Mouse (Mus musculus) heart, postnatal 0 days (tissue): ENCODE data around the gene Grrp1. TPM values are rescaled to one million over a fixed set of nuclear protein-coding genes. Genes with fewer than 3 reads are reported as not detected.

Experiments used
- ATAC-seq: fragments of 200-750 bp; cut with Nextera tagmentation; 2 replicates; pipeline ENCODE4 v1.8.0; 2017; ENCODE audit warnings: low read depth, moderate number of reproducible peaks, moderate library complexity; ENCODE audit not compliant: insufficient read depth
- DNase-seq: peaks from one replicate; pipeline ENCODE4 v3.0.0-alpha.2; 2016; ENCODE audit warnings: low spot score
- H3K27ac ChIP-seq: fragments of 300-500 bp; sonication (generic); 2 replicates; pipeline ENCODE4 v1.5.1; 2014; ENCODE audit warnings: low read depth, mild to moderate bottlenecking
- H3K27me3 ChIP-seq: fragments of 300-500 bp; sonication (generic); 2 replicates; pipeline ENCODE4 v1.6.1; 2014; ENCODE audit warnings: low read length, mixed read lengths; ENCODE audit not compliant: control insufficient read depth, insufficient read depth
- H3K36me3 ChIP-seq: fragments of 300-500 bp; sonication (generic); replicated peaks from 2 replicates; pipeline ENCODE4 v1.6.1; 2014; ENCODE audit warnings: low read length, mixed read lengths; ENCODE audit not compliant: control insufficient read depth, insufficient read depth
- H3K4me1 ChIP-seq: fragments of 300-500 bp; sonication (generic); 2 replicates; pipeline ENCODE4 v1.6.1; 2014; ENCODE audit warnings: antibody characterized with exemption; ENCODE audit not compliant: control insufficient read depth, insufficient read depth
- H3K4me2 ChIP-seq: fragments of 300-500 bp; sonication (generic); 2 replicates; pipeline ENCODE4 v1.6.1; 2014; ENCODE audit warnings: low read depth, mild to moderate bottlenecking, low read length, moderate library complexity
- H3K4me3 ChIP-seq: fragments of 300-500 bp; sonication (generic); 2 replicates; pipeline ENCODE4 v1.5.1; 2014; ENCODE audit warnings: low read depth, low read length
- H3K9ac ChIP-seq: fragments of 300-500 bp; sonication (generic); replicated peaks from 2 replicates; pipeline ENCODE4 v1.6.1; 2014; ENCODE audit warnings: low read depth, low read length, mixed read lengths
- H3K9me3 ChIP-seq: fragments of 300-500 bp; sonication (generic); replicated peaks from 2 replicates; pipeline ENCODE4 v1.6.1; 2016; ENCODE audit warnings: low read length; ENCODE audit not compliant: control insufficient read depth
- CTCF ChIP-seq: IDR thresholded peaks from 2 replicates; pipeline ENCODE4 v1.5.1; 2016; ENCODE audit warnings: antibody characterized with exemption, control low read depth, low read depth
- EP300 ChIP-seq: IDR thresholded peaks from 2 replicates; pipeline ENCODE4 v1.6.1; 2016; ENCODE audit warnings: antibody characterized with exemption, low read depth
- WGBS: fragments of 180-500 bp; shearing (Covaris S2); extraction: QIAGEN DNeasy Blood & Tissue Kit; methylation state at CpG from one replicate; pipeline ENCODE4 v1.1.7; 2014; 5-methylcytosine and 5-hydroxymethylcytosine counted together
- polyA plus RNA-seq: library from polyadenylated mRNA; unstranded; fragments of >200 nt; fragmentation: Nextera tagmentation; extraction: Ambion mirVana; gene quantifications from 2 replicates; pipeline ENCODE4 v1.2.1, GENCODE M21; 2015
- total RNA-seq: library from RNA; depleted of rRNA; stranded (reverse); fragments of >200 nt; gene quantifications from 2 replicates; pipeline ENCODE4 v1.2.3, GENCODE M21; 2014; ENCODE audit warnings: low replicate concordance

The Grrp1 gene
- total and polyA plus RNA-seq, 2 experiments from 2014 or later: 6.0 to 26.1 TPM

GRCm38 (mm10) chr4:134288397-134289256 is 34.7 kb upstream of the Grrp1 start:
- Histone ChIP-seq H3K9ac (peak overlapping the region; percentile 86; the same call in 1 of the 2 replicates), H3K4me1 (peaks cover 37% of the 10 kb centered on the region), H3K4me2 (peak overlapping the region; percentile 83), H3K4me3 (peak overlapping the region; percentile 91), H3K27me3 (no peaks in the 10 kb centered on the region), H3K9me3 (no peaks in the 10 kb centered on the region), H3K36me3 (peaks cover 7% of the 10 kb centered on the region), H3K27ac (peak overlapping the region; percentile 96)
- TF ChIP-seq CTCF (no peak), EP300 (no peak)
- DNase-seq: no peak
- WGBS: 33% methylated on average over 11 of the region's 11 CpGs
- no peak for ATAC-seq

- Histone ChIP-seq H3K9me3 (no peaks in the 10 kb centered on the region), H3K4me2 (peak within 1 kb of the TSS; percentile 95), H3K27ac (peak within 1 kb of the TSS; percentile 96), H3K27me3 (no peaks in the 10 kb centered on the region), H3K4me1 (peaks cover 30% of the 10 kb centered on the region), H3K9ac (peak within 1 kb of the TSS; percentile 86), H3K4me3 (peak within 1 kb of the TSS; percentile 91), H3K36me3 (peaks cover 17% of the 10 kb centered on the region)
- WGBS: under 1% methylated on average over 33 of the region's 43 CpGs
- peak; percentile 78 for DNase-seq
- ATAC-seq: peak; percentile 82
- no peak; the same call in 1 of the 2 replicates for TF ChIP-seq EP300
Observed at GRCm38 (mm10) chr4:134287575-134288025, 33.7 kb upstream of the Grrp1 start, which contains the start of gene Pdik1l. Gene Pdik1l (minus strand): TSS chr4:134287895.

DNA sequence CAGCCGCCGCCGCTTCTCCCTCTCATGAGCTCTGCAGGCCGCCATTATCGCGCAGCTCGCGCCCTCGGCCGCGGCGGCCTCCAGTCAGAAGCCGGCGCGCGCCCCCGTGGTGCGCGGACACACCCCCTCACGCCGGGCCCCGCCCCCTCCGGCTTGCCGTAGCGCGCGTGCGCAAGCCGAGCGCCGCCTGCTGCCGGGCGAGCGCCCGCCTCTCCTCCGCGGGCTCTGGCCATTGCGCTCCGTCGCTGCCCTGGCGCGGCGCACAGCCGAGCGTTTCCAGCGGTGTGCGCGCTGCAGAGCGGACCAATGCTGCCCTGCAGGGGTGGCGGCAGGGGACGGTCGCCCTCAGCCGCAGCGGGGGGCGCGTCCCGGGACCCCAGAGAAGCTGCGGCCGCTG is 33.3 kb upstream of the Grrp1 start:
- Histone ChIP-seq H3K4me1 (peaks cover 27% of the 10 kb centered on the region), H3K27me3 (no peaks in the 10 kb centered on the region), H3K4me2 (peak overlapping the region; percentile 95), H3K9me3 (no peaks in the 10 kb centered on the region), H3K4me3 (peak overlapping the region; percentile 91), H3K9ac (peak overlapping the region; percentile 86), H3K36me3 (peaks cover 21% of the 10 kb centered on the region), H3K27ac (peak overlapping the region; percentile 96)
- ATAC-seq (peak; percentile 93), DNase-seq (peak; percentile 93)
- 0% methylated on average over 51 of the region's 59 CpGs for WGBS
- TF ChIP-seq EP300: no peak; the same call in 1 of the 2 replicates
- peak; percentile 25; the same call in 1 of the 2 replicates for TF ChIP-seq CTCF

DNA sequence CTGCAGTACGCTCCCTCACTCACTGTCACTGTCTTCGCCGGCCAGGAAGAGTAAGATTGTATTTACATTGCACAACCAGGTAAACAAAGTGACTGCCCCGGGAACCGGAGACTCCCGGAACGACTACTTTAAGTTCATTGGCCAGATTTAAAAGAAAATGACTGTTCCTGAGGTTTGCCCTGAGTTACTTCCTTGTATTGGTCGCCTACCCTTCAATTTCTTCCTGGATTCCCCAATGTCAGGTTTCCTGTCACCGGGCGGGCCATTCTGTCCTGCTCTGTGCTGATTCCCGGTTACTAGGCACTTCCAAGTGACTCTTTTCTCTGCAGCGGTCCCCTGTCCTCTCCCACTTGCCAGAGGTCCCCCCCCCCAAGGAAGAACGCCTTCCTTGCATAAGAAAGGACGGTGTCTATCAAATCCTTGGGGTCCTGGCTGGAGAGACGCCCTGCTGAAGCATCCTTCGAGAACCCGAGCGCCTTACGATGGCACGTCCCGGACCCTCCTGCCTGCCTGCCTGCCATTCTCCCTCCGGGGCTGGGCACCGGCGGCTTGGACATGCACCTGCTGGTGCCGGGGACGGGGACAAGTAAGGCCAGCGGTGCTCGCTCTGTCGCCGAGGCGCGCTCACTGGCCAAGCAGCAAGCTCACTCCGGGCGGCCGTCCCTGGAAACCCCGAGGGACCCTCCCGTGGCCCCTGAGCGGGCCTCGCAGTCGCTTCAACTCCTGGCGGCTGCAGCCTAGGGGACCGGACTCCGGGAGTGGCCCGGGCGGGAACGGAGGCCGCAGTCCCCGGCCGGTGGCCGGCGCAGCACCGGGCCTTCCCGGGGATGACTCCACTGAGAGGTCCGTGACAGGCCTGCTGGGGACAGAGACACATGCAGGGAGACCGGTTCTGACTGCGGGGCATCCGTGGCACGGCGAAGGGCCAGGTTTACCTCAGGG is 32.6 kb upstream of the Grrp1 start:
- Histone ChIP-seq H3K9me3 (no peaks in the 10 kb centered on the region), H3K4me3 (peak overlapping the region; percentile 91), H3K27ac (peak overlapping the region; percentile 81), H3K27me3 (no peaks in the 10 kb centered on the region), H3K9ac (peak overlapping the region; percentile 86), H3K4me2 (peak overlapping the region; percentile 95), H3K4me1 (peaks cover 27% of the 10 kb centered on the region), H3K36me3 (peaks cover 27% of the 10 kb centered on the region)
- peak; percentile 25 for DNase-seq
- no peak for TF ChIP-seq EP300
- TF ChIP-seq CTCF: no peak
- 3% methylated on average over 59 of the region's 59 CpGs for WGBS
- ATAC-seq: peak; percentile 21

GRCm38 (mm10) chr4:134284942-134285341 is 31.0 kb upstream of the Grrp1 start:
- no peaks in the 10 kb centered on the region for H3K27me3 ChIP-seq
- H3K27ac ChIP-seq: no peak overlapping the region
- no peak for DNase-seq
- no peak overlapping the region for H3K4me2 ChIP-seq
- no peak for ATAC-seq
- no peak for TF ChIP-seq EP300
- no peak for TF ChIP-seq CTCF
- no peaks in the 10 kb centered on the region for H3K9me3 ChIP-seq
- peaks cover 27% of the 10 kb centered on the region for H3K4me1 ChIP-seq
- H3K4me3 ChIP-seq: no peak overlapping the region
- no peak overlapping the region for H3K9ac ChIP-seq
- WGBS: 50% methylated on average over 2 of the region's 2 CpGs
- H3K36me3 ChIP-seq: peaks cover 38% of the 10 kb centered on the region
